Mouse (Mus musculus): ENCODE data around the gene Sncb. TPM values are rescaled to one million over a fixed set of nuclear protein-coding genes. Genes with fewer than 3 reads are reported as not detected.

Sncb gene
- not detected for total RNA-seq (2021)
- long read RNA-seq, experiment 1: 0 reads
- long read RNA-seq, experiment 2: 0 reads

GRCm38 (mm10) chr13:54766192-54766768 lies at the start of gene Sncb:
Sncb (minus strand) TSS chr13:54766595.
- TF ChIP-seq CTCF (IDR thresholded peaks at IDR 0.05): peak; percentile 82
- Histone ChIP-seq H3K27ac (no peak within 1 kb of the TSS), H3K4me3 (peak within 1 kb of the TSS; percentile 48)
- intact Hi-C loops (cut with DNase I): no loop called here
- peak; percentile 73 for DNase-seq

- H3K4me3 ChIP-seq: no peak overlapping the region
- intact Hi-C loops (cut with DNase I): no loop called here
- DNase-seq: no peak
- H3K27ac ChIP-seq: no peak overlapping the region
- no peak for TF ChIP-seq CTCF (IDR thresholded peaks at IDR 0.05)
Measured at GRCm38 (mm10) chr13:54813381-54813780, 47.0 kb upstream of the Sncb start.

- TF ChIP-seq CTCF (IDR thresholded peaks at IDR 0.05): no peak
- intact Hi-C loops (cut with DNase I): no loop called here
- Histone ChIP-seq H3K4me3 (no peak overlapping the region), H3K27ac (no peak overlapping the region)
- DNase-seq: no peak
Measured at GRCm38 (mm10) chr13:54811476-54811875, 45.1 kb upstream of the Sncb start.

DNA sequence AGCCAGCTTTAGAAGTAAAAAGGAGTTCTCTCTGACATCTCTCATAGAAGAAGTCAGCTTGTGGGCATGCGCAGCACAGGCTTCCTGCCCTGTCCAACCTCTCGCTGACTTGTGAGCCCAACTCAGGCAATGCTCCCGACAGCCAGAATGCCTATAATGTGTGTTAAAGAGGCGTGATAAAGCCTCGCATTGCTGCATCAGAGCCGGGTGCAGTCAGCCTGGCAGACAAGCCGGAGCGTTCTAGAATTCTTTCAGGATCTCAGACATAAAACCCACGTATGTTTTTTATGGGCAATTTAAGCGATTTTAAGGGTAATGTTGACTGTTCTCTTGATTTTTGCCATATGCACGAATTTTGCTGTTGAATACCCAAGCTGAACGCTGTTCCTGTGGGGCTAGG lies 41.7 kb upstream of the Sncb start:
- intact Hi-C loops (cut with DNase I): no loop called here
- Histone ChIP-seq H3K4me3 (no peak overlapping the region), H3K27ac (no peak overlapping the region)
- DNase-seq: no peak
- no peak for TF ChIP-seq CTCF (IDR thresholded peaks at IDR 0.05)

GRCm38 (mm10) chr13:54806434-54806976 lies 40.1 kb upstream of the Sncb start:
- Histone ChIP-seq H3K27ac (no peak overlapping the region), H3K4me3 (no peak overlapping the region)
- DNase-seq: no peak
- TF ChIP-seq CTCF (IDR thresholded peaks at IDR 0.05): no peak
- intact Hi-C loops (cut with DNase I): no loop called here

GRCm38 (mm10) chr13:54805134-54805838 lies 38.9 kb upstream of the Sncb start:
- H3K4me3 ChIP-seq: no peak overlapping the region
- H3K27ac ChIP-seq: no peak overlapping the region
- no peak for DNase-seq
- peak; percentile 39 for TF ChIP-seq CTCF (IDR thresholded peaks at IDR 0.05)
- intact Hi-C loops (cut with DNase I): no loop called here

DNA sequence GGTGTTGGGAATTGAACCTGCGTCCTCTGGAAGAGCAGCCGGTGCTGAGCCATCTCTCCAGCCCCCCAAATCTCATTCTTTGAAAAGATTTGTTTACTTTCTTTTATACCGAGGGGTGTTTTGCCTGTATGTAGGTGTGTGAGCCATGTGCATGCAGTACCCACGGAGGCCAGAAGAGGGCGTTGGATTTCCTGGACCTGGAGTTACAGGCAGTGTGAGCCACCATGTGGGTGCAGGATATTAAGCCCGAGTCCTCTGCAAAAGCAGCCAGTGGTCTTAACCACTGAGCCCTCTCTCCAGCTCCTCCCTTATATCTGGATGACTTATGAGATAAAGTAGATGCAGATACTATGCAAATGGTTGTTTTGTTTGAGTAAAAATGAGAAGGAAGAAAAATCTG lies 36.6 kb upstream of the Sncb start:
- intact Hi-C loops (cut with DNase I): no loop called here
- no peak for DNase-seq
- no peak overlapping the region for H3K27ac ChIP-seq
- peak; percentile 33 for TF ChIP-seq CTCF (IDR thresholded peaks at IDR 0.05)
- no peak overlapping the region for H3K4me3 ChIP-seq

- no peak for DNase-seq
- H3K27ac ChIP-seq: no peak overlapping the region
- intact Hi-C loops (cut with DNase I): no loop called here
- H3K4me3 ChIP-seq: peak overlapping the region; percentile 67
- TF ChIP-seq CTCF (IDR thresholded peaks at IDR 0.05): no peak
Measured at GRCm38 (mm10) chr13:54800206-54800605, 33.8 kb upstream of the Sncb start.

DNA sequence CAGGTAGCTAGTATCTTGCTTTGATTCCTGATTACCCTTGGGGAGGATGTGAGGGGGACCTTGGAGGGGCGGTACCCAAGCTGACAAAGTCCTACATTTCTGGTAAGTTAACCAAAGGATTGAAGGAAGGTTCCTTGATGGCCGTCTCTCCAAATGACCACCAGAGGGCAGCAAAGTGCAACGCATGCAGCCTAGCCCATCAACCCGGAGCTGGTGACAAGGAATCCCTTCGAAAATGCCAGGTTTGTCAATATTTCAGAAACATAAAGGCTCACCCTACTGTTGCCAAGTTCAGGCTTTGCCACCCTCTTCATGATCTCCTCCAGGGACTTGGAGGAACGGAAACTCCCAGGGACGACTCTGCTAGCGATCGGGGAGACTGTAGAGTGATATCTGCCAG lies 33.3 kb upstream of the Sncb start:
- no peak overlapping the region for H3K27ac ChIP-seq
- peak overlapping the region; percentile 67 for H3K4me3 ChIP-seq
- intact Hi-C loops (cut with DNase I): loop anchor here (2.0 to 5.0 kb wide), 2 partner anchors 271 to 378 kb away; no protein-coding TSS in a partner anchor
- DNase-seq: peak; percentile 73
- TF ChIP-seq CTCF (IDR thresholded peaks at IDR 0.05): peak; percentile 97

DNA sequence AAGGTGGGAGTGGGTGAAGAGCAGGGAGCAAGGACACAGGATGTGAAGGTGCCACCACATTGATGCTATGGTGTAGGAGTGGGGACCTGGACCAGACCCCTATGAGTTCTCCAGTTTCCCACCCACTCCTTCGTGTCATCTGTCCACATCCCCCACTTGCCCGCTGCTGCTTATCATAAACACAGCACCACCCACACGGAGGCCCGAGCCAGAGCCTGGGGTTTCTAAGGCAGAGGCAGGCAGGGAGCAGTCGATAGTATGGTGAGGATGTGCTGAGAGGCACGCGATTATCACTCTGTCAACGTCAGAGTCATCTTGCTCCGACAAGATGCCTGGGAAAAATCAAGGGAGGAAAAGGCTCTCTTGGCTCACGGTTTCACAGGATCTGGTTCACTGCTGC lies 32.3 kb upstream of the Sncb start:
- no peak for DNase-seq
- no peak for TF ChIP-seq CTCF (IDR thresholded peaks at IDR 0.05)
- Histone ChIP-seq H3K4me3 (no peak overlapping the region), H3K27ac (no peak overlapping the region)
- intact Hi-C loops (cut with DNase I): loop anchor here (2.0 to 5.0 kb wide), 2 partner anchors 272 to 379 kb away; no protein-coding TSS in a partner anchor

DNA sequence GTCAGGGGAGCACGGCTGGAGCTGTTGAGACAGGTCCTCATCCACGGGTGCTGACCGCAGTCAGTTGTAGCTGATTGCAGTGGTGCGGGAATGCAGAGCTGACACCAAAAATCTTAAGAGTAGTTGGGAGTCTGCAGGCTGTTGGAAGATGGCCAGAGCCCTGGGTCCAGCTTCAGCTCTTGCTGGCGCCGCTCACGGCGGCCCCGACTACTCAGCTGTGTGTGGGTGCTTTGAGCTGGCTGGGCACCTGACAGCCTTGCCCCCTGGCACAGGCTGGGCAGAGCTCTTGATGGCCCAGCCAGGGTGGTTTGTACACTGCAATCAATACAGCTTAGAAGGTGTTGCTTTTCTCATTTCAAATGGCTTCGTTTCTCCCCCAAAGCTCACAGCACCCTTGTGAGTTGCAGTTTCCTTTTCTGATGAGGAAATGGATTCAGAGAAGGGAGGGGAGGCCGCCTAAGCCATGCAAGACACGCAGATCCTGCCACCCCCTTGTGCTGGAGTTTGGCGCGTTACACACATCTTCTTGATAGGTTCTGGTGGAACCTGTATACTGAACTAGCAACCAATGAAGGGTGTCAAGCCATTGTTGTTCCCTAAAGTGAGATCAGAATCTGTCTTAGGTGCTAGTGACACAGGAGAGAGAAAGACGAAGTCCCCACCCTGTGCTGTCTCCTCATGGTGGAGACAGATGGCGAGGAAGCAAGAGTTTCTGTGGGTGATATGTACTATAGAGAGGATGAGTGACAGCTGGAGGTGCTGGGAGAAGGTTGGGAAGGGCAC lies 31.7 kb upstream of the Sncb start:
- intact Hi-C loops (cut with DNase I): loop anchor here (2.0 to 5.0 kb wide), 2 partner anchors 273 to 379 kb away; no protein-coding TSS in a partner anchor
- Histone ChIP-seq H3K27ac (no peak overlapping the region), H3K4me3 (no peak overlapping the region)
- no peak for DNase-seq
- TF ChIP-seq CTCF (IDR thresholded peaks at IDR 0.05): no peak

DNA sequence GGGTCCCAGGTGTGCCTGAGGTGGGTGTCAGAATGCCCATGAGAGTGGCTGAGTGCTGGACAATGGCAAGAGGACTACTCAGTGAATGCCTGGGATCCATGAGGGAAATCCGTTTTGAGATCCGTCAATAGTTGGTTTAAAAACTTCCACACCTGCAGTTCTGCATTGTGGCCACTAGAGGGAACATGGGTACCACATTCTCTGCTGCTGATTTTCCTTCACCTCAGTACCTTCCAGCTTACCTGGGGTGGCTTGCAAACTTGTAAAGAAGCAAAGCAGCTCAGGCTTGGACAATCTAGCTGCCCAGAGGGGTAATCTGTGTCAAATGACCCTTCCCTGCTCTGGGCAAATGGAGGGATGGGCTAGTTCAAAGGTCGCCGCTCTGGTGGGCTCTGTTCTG lies 31.0 kb upstream of the Sncb start:
- Histone ChIP-seq H3K27ac (no peak overlapping the region), H3K4me3 (no peak overlapping the region)
- intact Hi-C loops (cut with DNase I): loop anchor here (5.0 kb wide), 1 partner anchor 380 kb away; no protein-coding TSS in a partner anchor
- no peak for DNase-seq
- TF ChIP-seq CTCF (IDR thresholded peaks at IDR 0.05): peak; percentile 94
